Mouse (Mus musculus) CH12.LX (cell line): Measurements from ENCODE around the gene Hdac9. TPM values are rescaled to one million over a fixed set of nuclear protein-coding genes. Genes with fewer than 3 reads are reported as not detected.

Experiments
- DNase-seq: peaks from one replicate; pipeline ENCODE4 v3.0.0-alpha.2; 2013; ENCODE audit errors: extremely low read depth
- H3K27ac ChIP-seq: 2 replicates; pipeline ENCODE4 v1.5.1; 2012; ENCODE audit warnings: low read depth, mild to moderate bottlenecking, control low read depth, moderate library complexity; ENCODE audit not compliant: insufficient read depth
- H3K27me3 ChIP-seq: replicated peaks from 2 replicates; pipeline ENCODE3; 2012; ENCODE audit warnings: inconsistent platforms
- H3K36me3 ChIP-seq, 2 experiments: replicated peaks in 1 of 2; 2 replicates each; pipeline versions ENCODE3 to v1.6.1; 2012; ENCODE audit warnings: inconsistent platforms in 1 of 2, low read length in 1 of 2, mild to moderate bottlenecking in 1 of 2, mixed read lengths in 1 of 2, moderate library complexity in 1 of 2; ENCODE audit not compliant: control insufficient read depth in 1 of 2, insufficient read depth in 1 of 2
- H3K4me1 ChIP-seq, 2 experiments: 2 replicates each; pipeline ENCODE4 v1.6.1; 2012; ENCODE audit warnings: inconsistent platforms in 1 of 2, moderate library complexity in 1 of 2; ENCODE audit not compliant: insufficient read depth in 2 of 2, control insufficient read depth in 1 of 2
- H3K4me2 ChIP-seq: 2 replicates; pipeline ENCODE4 v1.6.1; 2012; ENCODE audit warnings: low read depth, mild to moderate bottlenecking, control low read depth; ENCODE audit not compliant: poor library complexity, insufficient read depth, severe bottlenecking
- H3K4me3 ChIP-seq, 3 experiments: fragments of 150-350 bp in 1 of 3; sonication (generic) in 1 of 3; replicated peaks in 1 of 3; 2 replicates each; pipeline versions ENCODE3 to v1.5.1; 2011 to 2012; ENCODE audit warnings: low read depth in 2 of 3, low read length in 2 of 3, mild to moderate bottlenecking in 2 of 3, moderate library complexity in 2 of 3, control low read depth in 1 of 3, improper control_type of control experiment in 1 of 3, inconsistent platforms in 1 of 3, mixed read lengths in 1 of 3; ENCODE audit not compliant: poor library complexity in 1 of 3
- H3K79me2 ChIP-seq: replicated peaks from 2 replicates; pipeline ENCODE4 v1.6.1; 2012; ENCODE audit warnings: mild to moderate bottlenecking, moderate library complexity; ENCODE audit not compliant: control insufficient read depth, poor library complexity, insufficient read depth, severe bottlenecking; ENCODE audit errors: extremely low read depth
- H3K9ac ChIP-seq: 2 replicates; pipeline ENCODE4 v1.6.1; 2012; ENCODE audit warnings: low read depth, mild to moderate bottlenecking, control low read depth, moderate library complexity; ENCODE audit not compliant: insufficient read depth
- H3K9me3 ChIP-seq: replicated peaks from 2 replicates; pipeline ENCODE3; 2012; ENCODE audit warnings: low read length, inconsistent platforms, mixed read lengths
- BHLHE40 ChIP-seq: IDR thresholded peaks from 2 replicates; pipeline ENCODE4 v1.6.1; 2011; ENCODE audit warnings: mild to moderate bottlenecking, low read depth, low read length, improper control_type of control experiment
- CTCF ChIP-seq, 2 experiments: IDR thresholded peaks in 1 of 2; conservative IDR thresholded peaks in 1 of 2; 2 replicates each; pipeline ENCODE4 v1.5.1; 2011 to 2012; ENCODE audit warnings: low read depth in 2 of 2, low read length in 2 of 2, improper control_type of control experiment in 1 of 2, inconsistent platforms in 1 of 2, mild to moderate bottlenecking in 1 of 2, moderate library complexity in 1 of 2
- ELF1 ChIP-seq: IDR thresholded peaks from 2 replicates; pipeline ENCODE4 v1.6.1; 2014; ENCODE audit warnings: low read depth, mild to moderate bottlenecking, inconsistent platforms, low read length, improper control_type of control experiment
- ETS1 ChIP-seq: conservative IDR thresholded peaks from 2 replicates; pipeline ENCODE4 v1.6.1; 2012; ENCODE audit warnings: low read depth, mild to moderate bottlenecking, inconsistent platforms, low read length, improper control_type of control experiment, moderate library complexity
- IRF4 ChIP-seq: IDR thresholded peaks from 2 replicates; pipeline ENCODE4 v1.6.1; 2014; ENCODE audit warnings: low read depth, mild to moderate bottlenecking, inconsistent platforms, low read length, improper control_type of control experiment
- JUN ChIP-seq: IDR thresholded peaks from 2 replicates; pipeline ENCODE4 v1.6.1; 2011; ENCODE audit warnings: low read depth, mild to moderate bottlenecking, low read length, improper control_type of control experiment, moderate library complexity; ENCODE audit not compliant: insufficient read depth
- KAT2A ChIP-seq: IDR thresholded peaks from 2 replicates; pipeline ENCODE4 v1.6.1; 2012; ENCODE audit warnings: low read length, improper control_type of control experiment, inconsistent platforms; ENCODE audit not compliant: insufficient replicate concordance
- MAFK ChIP-seq: IDR thresholded peaks from 2 replicates; pipeline ENCODE4 v1.6.1; 2011; ENCODE audit warnings: low read length, improper control_type of control experiment; ENCODE audit not compliant: insufficient replicate concordance
- MAX ChIP-seq: IDR thresholded peaks from 2 replicates; pipeline ENCODE4 v1.6.1; 2011; ENCODE audit warnings: low read length, improper control_type of control experiment
- MEF2A ChIP-seq: IDR thresholded peaks from 2 replicates; pipeline ENCODE4 v1.6.1; 2014; ENCODE audit warnings: low read depth, mild to moderate bottlenecking, inconsistent platforms, low read length, improper control_type of control experiment, borderline replicate concordance
- MXI1 ChIP-seq: IDR thresholded peaks from 2 replicates; pipeline ENCODE4 v1.6.1; 2011; ENCODE audit warnings: mild to moderate bottlenecking, low read depth, low read length, improper control_type of control experiment
- MYC ChIP-seq: IDR thresholded peaks from 2 replicates; pipeline ENCODE4 v1.6.1; 2011; ENCODE audit warnings: low read depth, mild to moderate bottlenecking, improper control_type of control experiment, low read length
- NELFE ChIP-seq: IDR thresholded peaks from 2 replicates; pipeline ENCODE4 v1.6.1; 2011; ENCODE audit warnings: low read depth, low read length, improper control_type of control experiment
- RAD21 ChIP-seq: IDR thresholded peaks from 2 replicates; pipeline ENCODE4 v1.6.1; 2011; ENCODE audit warnings: low read depth, mild to moderate bottlenecking, low read length, improper control_type of control experiment, moderate library complexity
- SMC3 ChIP-seq: IDR thresholded peaks from 2 replicates; pipeline ENCODE4 v1.6.1; 2011; ENCODE audit warnings: low read depth, low read length, improper control_type of control experiment
- TBP ChIP-seq: conservative IDR thresholded peaks from 2 replicates; pipeline ENCODE4 v1.6.1; 2011; ENCODE audit warnings: low read depth, low read length, improper control_type of control experiment
- TCF12 ChIP-seq: IDR thresholded peaks from 2 replicates; pipeline ENCODE4 v1.6.1; 2014; ENCODE audit warnings: low read depth, mild to moderate bottlenecking, inconsistent platforms, low read length, improper control_type of control experiment
- USF1 ChIP-seq: IDR thresholded peaks from 2 replicates; pipeline ENCODE4 v1.6.1; 2014; ENCODE audit warnings: low read depth, mild to moderate bottlenecking, inconsistent platforms, low read length, improper control_type of control experiment
- USF2 ChIP-seq: conservative IDR thresholded peaks from 2 replicates; pipeline ENCODE4 v1.6.1; 2011; ENCODE audit warnings: low read depth, low read length, improper control_type of control experiment
- ZC3H11A ChIP-seq: IDR thresholded peaks from 2 replicates; pipeline ENCODE4 v1.6.1; 2012; ENCODE audit warnings: low read depth, mild to moderate bottlenecking, inconsistent platforms, low read length, improper control_type of control experiment
- ZNF384 ChIP-seq: IDR thresholded peaks from 2 replicates; pipeline ENCODE4 v1.6.1; 2012; ENCODE audit warnings: low read depth, low read length, improper control_type of control experiment, inconsistent platforms
- dilution Hi-C: fragments of 300-500 bp; cut with MboI; formaldehyde crosslinking; loops from 2 replicates; pipeline ENCODE4 v1.14.3; 2020; ENCODE audit warnings: low sequenced_read_pairs; ENCODE audit not compliant: extremely low pct_unique_long_range_greater_than_20kb, extremely low pct_ligation_motif_present
- in situ Hi-C: fragments of 300-500 bp; cut with MboI; formaldehyde crosslinking; loops from 3 replicates; pipeline ENCODE4 v1.14.3; 2019; ENCODE audit warnings: low sequenced_read_pairs, low pct_ligation_motif_present, low pct_unique_long_range_greater_than_20kb, mixed read lengths
- polyA plus RNA-seq: library from polyadenylated mRNA; unstranded; fragments of >175 nt; gene quantifications from 2 replicates; pipeline ENCODE4 v1.2.1, GENCODE M21; 2012; ENCODE audit warnings: low read depth; ENCODE audit not compliant: insufficient read length
- total RNA-seq, 2 experiments: library from RNA; depleted of rRNA; stranded (reverse); fragments of 300-350 nt in 1 of 2; fragments of >200 nt in 1 of 2; gene quantifications; 2 replicates each; pipeline ENCODE4 v1.2.3; 2012 to 2014

Gene Hdac9
- total and polyA plus RNA-seq, 3 experiments, result 0.04 to 0.38 (median 0.17) TPM

DNA sequence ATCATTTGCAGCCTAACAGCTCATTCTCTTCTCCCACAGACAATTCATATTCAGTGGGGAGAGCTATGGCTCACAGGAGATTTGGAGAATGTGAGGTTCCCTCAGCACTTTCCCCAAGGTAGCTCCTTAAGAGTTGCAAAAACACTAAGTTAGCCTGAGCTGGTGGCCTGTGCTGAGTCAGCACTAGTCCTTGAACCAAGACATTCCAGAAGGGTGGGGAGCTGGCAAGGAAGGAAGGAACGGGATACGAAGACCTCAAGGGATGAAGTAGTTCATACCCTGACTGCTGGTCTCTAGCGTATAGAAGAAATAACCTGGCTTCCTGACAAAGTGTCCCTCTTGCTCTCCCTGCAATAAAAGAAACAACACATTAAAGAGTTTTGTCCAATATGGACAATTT, 268.1 kb downstream of the Hdac9 start:
- dilution Hi-C loops, result no loop called here
- no peak for TF ChIP-seq MYC
- no peak for TF ChIP-seq USF1
- no peak for TF ChIP-seq CTCF (conservative IDR thresholded peaks at IDR 0.05 in 1 of 2, IDR thresholded peaks at IDR 0.05 in 1 of 2; ENCODE audit: low read depth in 2 of 2, low read length in 2 of 2)
- TF ChIP-seq MXI1, result no peak
- TF ChIP-seq ZC3H11A, result no peak
- no peak for TF ChIP-seq USF2
- no peak for TF ChIP-seq IRF4
- 0 out of 2 replicates have a peak, but pooled peaks have one; percentile 18 for TF ChIP-seq MAFK

DNA sequence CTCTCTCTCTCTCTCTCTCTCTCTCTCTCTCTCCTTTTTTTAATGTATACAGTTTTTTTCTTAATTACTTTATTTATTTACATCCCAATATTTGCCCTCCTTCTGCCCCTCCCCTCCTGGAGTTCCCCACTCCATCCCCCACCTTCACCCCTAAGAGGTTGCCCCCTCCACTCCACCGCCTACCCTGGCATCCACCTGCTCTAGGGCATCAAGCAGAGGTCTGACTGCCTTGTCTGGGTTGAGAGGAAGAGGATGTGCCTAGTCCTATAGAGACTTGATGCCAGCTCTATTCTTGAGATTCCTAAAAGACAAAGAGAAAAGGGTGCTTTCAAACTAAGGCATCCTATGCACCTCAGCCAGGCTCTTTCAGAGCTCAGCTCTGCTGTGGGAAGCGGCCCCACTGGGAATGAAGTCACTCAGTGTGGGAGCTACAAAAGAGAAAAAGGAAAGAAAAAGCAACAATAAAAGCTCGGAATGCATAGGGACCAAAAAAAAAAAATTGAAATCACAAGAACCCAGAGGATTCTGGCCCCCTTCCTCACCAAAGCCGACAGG, 275.1 kb downstream of the Hdac9 start:
- no peak overlapping the region for H3K9ac ChIP-seq
- dilution Hi-C loops, result no loop called here
- H3K9me3 ChIP-seq, result no peaks in the 10 kb centered on the region
- H3K4me3 ChIP-seq, result no peak overlapping the region
- TF ChIP-seq MEF2A, result no peak
- no peak for TF ChIP-seq SMC3
- TF ChIP-seq TBP, result no peak
- TF ChIP-seq TCF12, result no peak
- TF ChIP-seq ETS1, result no peak
- no peak for TF ChIP-seq ZNF384
- no peak for TF ChIP-seq BHLHE40
- no peak for TF ChIP-seq NELFE
- TF ChIP-seq USF2, result no peak
- TF ChIP-seq CTCF (conservative IDR thresholded peaks at IDR 0.05 in 1 of 2, IDR thresholded peaks at IDR 0.05 in 1 of 2; ENCODE audit: low read depth in 2 of 2, low read length in 2 of 2), result no peak
- no peak for TF ChIP-seq JUN
- no peak for TF ChIP-seq RAD21
- TF ChIP-seq KAT2A, result no peak
- TF ChIP-seq MAX, result no peak
- no peak for TF ChIP-seq MAFK
- no peak for TF ChIP-seq ELF1
- no peak overlapping the region; the same call in 1 of the 2 replicates for H3K4me2 ChIP-seq
- in situ Hi-C loops, result no loop called here
- no peaks in the 10 kb centered on the region for H3K79me2 ChIP-seq
- no peak for DNase-seq
- H3K27me3 ChIP-seq, result no peaks in the 10 kb centered on the region
- H3K27ac ChIP-seq, result no peak overlapping the region
- H3K36me3 ChIP-seq, result no peaks in the 10 kb centered on the region
- peaks cover 0 to 4% of the 10 kb centered on the region in 2 experiments; a peak in 2 of 4 replicates for H3K4me1 ChIP-seq

More for the DNA sequence above, 268.1 kb downstream of the Hdac9 start:
- no peak overlapping the region for H3K4me3 ChIP-seq
- H3K27me3 ChIP-seq, result no peaks in the 10 kb centered on the region
- H3K4me1 ChIP-seq, result no peaks in the 10 kb centered on the region
- no peaks in the 10 kb centered on the region for H3K36me3 ChIP-seq
- in situ Hi-C loops, result no loop called here
- H3K9me3 ChIP-seq, result no peaks in the 10 kb centered on the region
- H3K4me2 ChIP-seq, result no peak overlapping the region
- H3K27ac ChIP-seq, result no peak overlapping the region
- no peaks in the 10 kb centered on the region for H3K79me2 ChIP-seq
- no peak for DNase-seq
- H3K9ac ChIP-seq, result no peak overlapping the region
